1 mouse cellular context compared by ENCODE assay signal in the genomic region with DNA sequence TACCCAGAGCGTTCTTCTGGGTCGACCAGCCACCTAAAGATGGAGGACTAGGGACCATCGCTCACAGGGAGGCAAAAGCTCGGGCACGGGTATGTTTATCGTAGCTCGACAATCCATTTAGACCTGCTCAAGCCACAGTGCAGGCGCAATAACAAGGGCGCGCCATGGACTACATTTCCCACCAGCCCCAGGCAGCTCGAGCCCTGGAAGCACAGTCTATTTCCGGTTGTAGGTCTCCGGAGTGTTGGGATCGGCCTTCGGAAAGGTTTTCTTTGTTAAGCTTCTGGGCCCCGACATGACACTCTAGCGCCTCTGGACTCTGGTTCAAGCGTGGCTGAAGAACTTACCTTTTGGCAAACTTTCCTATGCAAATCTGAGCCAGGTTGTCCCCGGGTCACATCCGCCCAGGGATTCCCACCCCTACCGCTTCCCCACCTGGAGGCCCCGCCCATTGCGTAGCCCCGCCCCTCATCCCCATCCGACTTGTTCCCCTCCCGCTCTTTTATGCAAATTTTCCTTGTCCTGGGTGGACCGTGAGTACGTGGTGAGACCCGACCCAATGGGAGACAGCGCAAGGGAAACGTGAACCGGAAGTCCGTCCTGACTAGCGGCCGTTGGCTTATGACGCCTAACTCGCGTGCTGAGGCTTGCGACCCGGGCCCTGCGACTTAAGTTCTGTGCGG.
TF ChIP-seq lines count a peak whose summit lies in the region.

Gene Zfp263, plus strand, starts transcription at position 591 of the 683 bp plus-strand sequence.

TF ChIP-seq in CH12.LX, 34 proteins besides CTCF, POLR2A, EP300 and RAD21 (continued from another document):
- peak; percentile 87 for TF ChIP-seq TBP (conservative IDR thresholded peaks at IDR 0.05; ENCODE audit: low read depth, low read length)
- TF ChIP-seq NRF1 (IDR thresholded peaks at IDR 0.05; ENCODE audit: low read depth, low read length), result peak; percentile 78
- peak; percentile 80 for TF ChIP-seq TCF12 (IDR thresholded peaks at IDR 0.05; ENCODE audit: low read depth, low read length)
- peak; percentile 65; the same call in 1 of the 2 replicates for TF ChIP-seq GABPA (IDR thresholded peaks at IDR 0.05; ENCODE audit: insufficient replicate concordance, low read depth, low read length)
- TF ChIP-seq E2F4 (IDR thresholded peaks at IDR 0.05; ENCODE audit: insufficient replicate concordance, low read depth, low read length), result 0 out of 2 replicates have a peak, but pooled peaks have one; percentile 45
- TF ChIP-seq MEF2A (IDR thresholded peaks at IDR 0.05; ENCODE audit: borderline replicate concordance, low read depth, low read length), result peak; percentile 32
- peak; percentile 81; the same call in 1 of the 2 replicates for TF ChIP-seq POLR2AphosphoS2 (IDR thresholded peaks at IDR 0.05; ENCODE audit: low read depth, low read length)
- TF ChIP-seq JUN (IDR thresholded peaks at IDR 0.05; ENCODE audit: insufficient read depth, low read depth, low read length), result no peak
- TF ChIP-seq CHD1 (IDR thresholded peaks at IDR 0.05; ENCODE audit: low read depth, low read length), result no peak
- TF ChIP-seq MXI1 (IDR thresholded peaks at IDR 0.05; ENCODE audit: low read depth, low read length), result peak; percentile 94
- TF ChIP-seq MAFK (IDR thresholded peaks at IDR 0.05; ENCODE audit: insufficient replicate concordance, low read length), result no peak
- no peak; the same call in 1 of the 2 replicates for TF ChIP-seq JUND (conservative IDR thresholded peaks at IDR 0.05; ENCODE audit: low read depth, low read length)
- peak; percentile 91 for TF ChIP-seq ELF1 (IDR thresholded peaks at IDR 0.05; ENCODE audit: low read depth, low read length)
- TF ChIP-seq MAZ (IDR thresholded peaks at IDR 0.05; ENCODE audit: low read depth, low read length), result peak; percentile 71; the same call in 1 of the 2 replicates
- peak; percentile 93 for TF ChIP-seq KAT2A (IDR thresholded peaks at IDR 0.05; ENCODE audit: insufficient replicate concordance, low read length)
- TF ChIP-seq SMC3 (IDR thresholded peaks at IDR 0.05; ENCODE audit: low read depth, low read length), result no peak
- TF ChIP-seq HCFC1 (IDR thresholded peaks at IDR 0.05; ENCODE audit: low read depth, low read length), result peak; percentile 92
- TF ChIP-seq RCOR1 (conservative IDR thresholded peaks at IDR 0.05; ENCODE audit: low read depth, low read length), result no peak; the same call in none of the 2 replicates
- no peak for TF ChIP-seq USF2 (conservative IDR thresholded peaks at IDR 0.05; ENCODE audit: low read depth, low read length)
- no peak for TF ChIP-seq ZKSCAN1 (IDR thresholded peaks at IDR 0.05; ENCODE audit: borderline replicate concordance, low read depth, low read length)
- peak; percentile 100 for TF ChIP-seq BHLHE40 (IDR thresholded peaks at IDR 0.05; ENCODE audit: low read depth, low read length)
- TF ChIP-seq MYC (IDR thresholded peaks at IDR 0.05; ENCODE audit: low read depth, low read length), result peak; percentile 83
- peak; percentile 45 for TF ChIP-seq IRF4 (IDR thresholded peaks at IDR 0.05; ENCODE audit: low read depth, low read length)
- TF ChIP-seq NELFE (IDR thresholded peaks at IDR 0.05; ENCODE audit: low read depth, low read length), result peak; percentile 93
- TF ChIP-seq USF1 (IDR thresholded peaks at IDR 0.05; ENCODE audit: low read depth, low read length), result peak; percentile 23; the same call in 1 of the 2 replicates
- peak; percentile 60; the same call in 1 of the 2 replicates for TF ChIP-seq CHD2 (IDR thresholded peaks at IDR 0.05; ENCODE audit: low read length)
- TF ChIP-seq ZNF384 (IDR thresholded peaks at IDR 0.05; ENCODE audit: low read depth, low read length), result no peak
- no peak; the same call in 1 of the 2 replicates for TF ChIP-seq UBTF (IDR thresholded peaks at IDR 0.05; ENCODE audit: low read depth, low read length)
- TF ChIP-seq MAX (IDR thresholded peaks at IDR 0.05; ENCODE audit: low read length), result peak; percentile 87
TF ChIP-seq in CH12.LX: peak in this region for 22.
